Mouse (Mus musculus) cerebellum, adult 9-11 months (tissue): ENCODE measurements around the gene Cacna1c.
A peak's percentile ranks its signal among the peaks of the same experiment; 100 is the strongest.

Source experiments
- DNase-seq: peaks from one replicate; pipeline ENCODE4 v3.0.0; 2022

Cacna1c gene

DNA sequence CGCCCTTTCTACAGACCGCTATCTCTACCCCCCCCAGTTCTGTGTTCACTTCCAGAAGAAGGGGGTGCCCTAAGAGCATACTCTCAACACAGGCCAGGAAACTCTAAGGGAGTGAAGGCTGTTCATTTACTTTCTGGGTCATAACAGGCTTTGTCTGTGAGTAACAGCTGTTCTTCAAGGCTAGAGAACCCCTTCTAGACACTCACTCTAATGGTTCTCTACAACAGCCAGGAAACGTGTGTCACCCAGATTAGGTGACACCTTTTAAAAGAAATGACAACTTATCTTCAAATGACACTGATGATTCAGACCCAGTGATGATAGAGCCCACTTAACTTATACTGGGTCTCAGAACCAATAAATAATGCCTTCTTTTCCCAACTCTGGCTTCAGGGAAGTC, 461.1 kb downstream of the Cacna1c start:
- no peak for DNase-seq

GRCm38 (mm10) chr6:118731937-118732336, 464.3 kb downstream of the Cacna1c start:
- no peak for DNase-seq

DNA sequence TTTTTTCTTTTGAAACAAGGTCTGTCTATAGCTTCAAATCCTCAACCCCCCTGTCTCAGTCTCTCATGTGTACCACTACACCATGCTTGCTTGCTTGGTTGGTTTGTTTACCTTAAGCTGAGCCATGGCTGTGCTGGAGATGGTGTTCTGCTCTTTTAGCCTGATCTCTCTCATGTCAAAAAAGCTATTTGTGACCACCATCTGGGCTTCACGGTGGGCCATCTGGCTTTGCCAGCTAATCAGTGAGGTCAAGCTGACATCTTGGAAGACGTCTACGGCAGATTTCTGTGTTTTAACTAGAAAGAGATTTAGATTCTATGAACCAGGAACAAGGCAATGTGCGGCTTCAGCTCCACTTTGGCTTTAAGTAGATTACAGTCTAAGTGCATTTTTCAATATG, 471.3 kb downstream of the Cacna1c start:
- peak; percentile 94 for DNase-seq

- DNase-seq, result no peak
These were observed 471.8 kb downstream of the Cacna1c start for GRCm38 (mm10) chr6:118724388-118724787.

GRCm38 (mm10) chr6:118722336-118722735, 473.9 kb downstream of the Cacna1c start:
- no peak for DNase-seq

DNA sequence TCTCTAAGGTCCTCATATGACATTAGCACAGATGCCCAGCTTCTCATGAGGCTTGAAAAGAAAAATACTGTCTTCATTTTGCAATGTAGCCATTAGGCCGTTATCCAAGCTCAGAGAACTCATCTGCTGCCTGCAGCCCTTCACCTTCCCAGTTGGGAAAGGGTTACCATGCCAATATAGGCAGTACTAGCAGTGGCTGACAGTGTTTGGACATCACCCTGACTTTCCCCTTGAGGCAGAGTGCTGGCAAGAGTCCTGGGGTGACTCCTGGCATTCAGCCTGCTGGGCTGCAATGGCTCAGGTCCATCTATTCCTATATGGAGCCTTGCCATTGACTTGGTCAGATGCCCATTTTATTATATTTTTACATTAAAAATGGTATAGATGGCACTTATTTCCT, 476.7 kb downstream of the Cacna1c start:
- no peak for DNase-seq

DNA sequence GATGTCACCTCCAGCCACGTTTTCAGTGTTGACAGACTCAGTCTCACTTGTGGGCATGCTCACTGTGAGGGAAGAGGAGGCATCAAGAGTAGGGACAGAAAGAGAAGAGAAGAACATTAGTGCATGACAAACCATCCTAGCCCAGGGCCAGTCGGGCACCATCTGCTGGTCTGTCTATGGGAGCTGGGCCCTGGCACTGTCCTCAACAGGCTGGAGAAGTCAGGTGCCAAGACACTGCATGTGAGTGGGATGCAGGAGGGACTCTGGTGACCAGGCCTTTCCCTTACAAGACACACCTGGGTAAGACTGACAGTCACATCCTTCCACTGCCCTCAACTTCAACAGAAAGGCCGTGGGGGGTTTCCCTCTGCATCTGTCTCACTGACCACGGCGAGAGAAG, 482.9 kb downstream of the Cacna1c start:
- DNase-seq, result peak; percentile 88

DNA sequence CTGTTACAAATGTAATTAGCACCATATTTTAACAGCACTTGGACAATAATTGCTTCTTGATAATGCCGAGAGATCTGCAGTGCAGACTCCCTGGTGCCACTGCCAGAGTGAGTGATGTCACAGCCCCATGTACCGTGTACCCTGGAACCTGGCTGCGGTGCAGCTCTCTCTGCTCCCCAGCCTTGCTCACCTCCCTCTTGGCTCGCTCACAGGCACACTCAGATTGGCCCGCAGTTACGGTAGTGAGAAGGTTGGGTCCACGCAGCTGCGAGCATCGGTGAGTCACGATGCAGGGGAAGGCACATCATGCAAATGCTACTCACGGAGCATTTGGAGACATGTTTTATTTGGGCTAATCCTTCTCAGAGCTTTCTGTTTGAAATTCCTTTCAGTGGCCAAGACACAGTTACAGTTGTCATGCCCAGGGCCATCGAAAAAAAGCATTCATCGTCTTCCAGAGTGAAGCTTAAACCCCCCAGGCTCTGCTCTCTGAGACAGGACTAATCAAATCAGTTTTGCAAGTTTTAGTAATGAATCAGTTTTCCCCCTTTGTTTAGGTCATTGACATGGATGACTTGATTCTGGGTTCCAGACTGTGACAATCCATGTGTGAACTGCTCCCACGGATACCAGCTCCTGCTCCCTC, 484.4 kb downstream of the Cacna1c start:
- peak; percentile 65 for DNase-seq

DNA sequence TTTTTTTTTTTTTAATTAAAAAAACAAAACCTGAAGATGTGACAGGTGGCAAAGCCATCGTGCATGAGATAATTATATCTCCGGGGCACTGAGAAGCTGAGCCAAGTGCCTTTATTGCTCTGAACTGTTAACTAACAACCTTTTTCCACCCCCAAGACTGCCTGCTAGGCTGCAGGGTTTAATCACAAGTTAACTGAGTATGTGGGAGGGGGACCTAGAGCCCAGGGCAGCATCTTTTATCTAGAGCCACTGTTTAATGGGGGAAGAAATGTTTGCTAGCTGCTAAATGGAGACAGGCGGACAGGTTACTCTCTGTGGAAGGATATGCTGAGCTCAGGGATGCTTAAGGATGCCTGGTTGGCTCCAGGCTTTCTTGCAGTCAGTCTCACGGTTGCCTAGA, 489.2 kb downstream of the Cacna1c start:
- peak; percentile 66 for DNase-seq

DNA sequence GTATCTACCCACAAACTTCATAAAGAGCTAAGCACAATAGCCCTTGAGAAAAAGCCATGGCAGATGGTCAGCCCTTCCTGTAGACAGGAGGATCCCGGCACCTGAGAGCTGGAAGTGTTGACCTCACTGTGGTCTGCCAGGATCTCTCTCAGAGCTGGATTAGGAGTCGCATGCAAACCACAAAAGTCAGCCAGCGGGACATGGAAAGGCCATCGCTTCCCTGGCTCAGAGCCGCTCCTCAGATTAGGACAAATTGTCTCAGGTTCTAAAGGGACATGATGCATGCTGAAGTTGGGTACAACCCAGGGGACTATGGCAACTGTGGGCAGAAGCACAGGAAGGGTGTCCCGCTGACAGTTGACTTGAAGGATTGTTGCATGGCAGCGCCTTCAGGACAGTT, 490.4 kb downstream of the Cacna1c start:
- DNase-seq, result peak; percentile 93

DNA sequence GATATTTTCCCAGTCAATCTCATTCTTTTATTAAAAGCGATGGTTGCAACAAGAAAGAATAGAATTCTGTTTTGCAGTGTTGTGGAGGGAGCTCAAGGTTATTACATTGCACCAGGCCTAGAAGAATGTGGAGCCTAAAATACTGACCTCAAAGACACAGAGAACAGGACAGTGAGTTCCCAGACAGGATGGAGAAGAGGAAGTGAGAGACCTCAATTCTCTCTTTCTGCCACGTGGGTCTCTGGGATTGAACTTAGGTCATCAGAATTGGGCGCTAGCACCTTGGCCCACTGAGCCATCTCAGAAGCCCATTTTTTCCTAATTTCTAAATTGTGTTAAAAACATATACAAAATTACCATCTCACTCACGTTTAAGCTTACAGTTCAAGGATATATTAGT, 501.6 kb downstream of the Cacna1c start:
- no peak for DNase-seq

- DNase-seq, result peak; percentile 32
These were observed 506.8 kb downstream of the Cacna1c start for GRCm38 (mm10) chr6:118689447-118689846.

DNA sequence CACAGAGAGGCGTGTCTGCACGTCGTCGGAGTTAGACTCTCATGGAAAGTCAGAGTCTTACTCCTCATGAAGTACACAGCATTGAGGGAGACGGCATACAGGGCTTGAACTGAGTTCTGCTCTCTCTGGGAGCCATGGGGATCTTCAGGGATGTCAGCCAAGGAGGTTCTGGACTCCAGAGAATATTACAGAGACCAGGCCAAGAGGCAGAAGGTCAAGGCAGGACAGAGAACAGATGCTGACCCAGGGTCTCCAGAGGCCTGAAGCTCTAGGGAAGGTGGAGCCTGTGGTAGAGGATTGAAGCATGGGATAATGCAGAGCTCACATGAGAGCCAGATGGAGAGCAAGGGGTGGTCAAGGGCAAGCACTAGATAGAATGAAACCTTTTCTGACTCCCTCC, 507.4 kb downstream of the Cacna1c start:
- DNase-seq, result no peak

GRCm38 (mm10) chr6:118680814-118681213, 515.4 kb downstream of the Cacna1c start:
- peak; percentile 54 for DNase-seq

- DNase-seq, result no peak
These were observed 518.2 kb downstream of the Cacna1c start for GRCm38 (mm10) chr6:118678031-118678430.

DNA sequence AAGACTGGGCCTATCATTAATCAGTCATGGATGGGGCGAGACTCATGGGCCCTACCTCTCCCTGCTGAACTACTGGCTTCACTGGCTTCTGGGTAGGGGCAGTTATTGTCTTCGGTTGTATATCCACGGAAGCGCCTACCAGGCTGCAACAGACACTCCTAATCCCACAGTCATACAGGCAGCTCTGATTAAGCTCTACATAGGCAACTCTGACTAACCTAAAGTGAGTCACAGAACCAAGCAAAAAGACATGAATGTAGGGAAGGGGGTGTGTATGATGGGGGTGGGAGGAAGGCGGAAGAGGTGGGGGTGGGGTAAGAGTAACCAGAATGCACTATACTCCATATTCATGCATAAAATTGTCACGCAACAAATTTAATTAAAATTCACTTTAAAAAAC, 518.9 kb downstream of the Cacna1c start:
- DNase-seq, result no peak

DNA sequence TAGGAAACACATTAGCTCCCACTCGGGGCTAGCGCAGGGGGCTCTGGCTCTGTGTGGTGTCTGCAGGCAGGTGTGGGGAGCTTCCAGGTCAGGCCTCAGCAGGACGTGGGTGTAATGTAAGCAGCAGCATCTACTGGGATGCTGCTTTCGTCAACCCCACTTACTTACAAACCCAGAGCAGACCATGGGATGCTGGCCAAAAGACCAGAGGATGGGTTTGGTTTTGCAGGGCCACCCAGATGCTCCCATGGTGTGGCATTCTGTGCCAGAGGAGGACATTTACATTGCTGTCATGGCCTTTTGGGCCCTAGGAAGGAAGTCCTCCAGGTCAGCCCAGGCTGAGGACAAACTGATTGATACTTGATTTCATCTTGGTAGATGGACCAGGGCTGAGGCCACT, 521.4 kb downstream of the Cacna1c start:
- DNase-seq, result no peak

DNA sequence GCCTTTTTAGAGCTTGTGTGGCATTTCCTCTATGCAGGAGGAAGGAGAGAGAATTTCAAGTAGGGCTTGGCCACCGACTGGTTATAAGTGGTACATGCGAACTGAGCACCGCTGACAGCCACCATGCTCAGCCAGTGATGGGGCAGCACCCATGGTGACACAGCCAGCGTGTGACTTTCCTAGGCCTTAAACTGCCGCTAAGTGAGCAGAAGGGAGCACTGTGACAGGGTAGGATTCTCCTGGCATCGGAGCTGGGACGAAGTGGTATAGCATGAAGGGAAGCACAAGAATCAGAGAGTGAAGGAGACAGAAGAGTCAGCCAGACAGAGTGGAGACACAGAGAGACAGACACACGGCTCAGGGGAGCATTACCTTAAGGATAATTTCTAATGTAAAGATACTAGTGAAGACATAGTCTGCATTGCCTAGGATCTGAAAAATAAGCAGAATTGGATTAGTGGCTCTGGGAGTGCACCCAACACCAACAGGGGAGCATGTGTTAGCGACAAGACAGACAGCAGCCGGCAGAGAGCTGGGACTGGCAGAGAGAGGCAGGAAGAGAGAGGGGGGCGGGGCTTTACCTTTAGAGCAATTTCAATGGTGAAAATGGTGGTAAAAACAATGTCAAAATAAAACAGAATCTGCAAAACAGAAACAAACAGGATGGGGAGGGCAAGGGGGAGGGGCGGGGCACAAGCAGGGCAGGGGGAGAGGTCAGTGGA, 522.1 kb downstream of the Cacna1c start:
- peak; percentile 61 for DNase-seq

- DNase-seq, result no peak
These were observed 542.9 kb downstream of the Cacna1c start for GRCm38 (mm10) chr6:118653331-118653730.

DNA sequence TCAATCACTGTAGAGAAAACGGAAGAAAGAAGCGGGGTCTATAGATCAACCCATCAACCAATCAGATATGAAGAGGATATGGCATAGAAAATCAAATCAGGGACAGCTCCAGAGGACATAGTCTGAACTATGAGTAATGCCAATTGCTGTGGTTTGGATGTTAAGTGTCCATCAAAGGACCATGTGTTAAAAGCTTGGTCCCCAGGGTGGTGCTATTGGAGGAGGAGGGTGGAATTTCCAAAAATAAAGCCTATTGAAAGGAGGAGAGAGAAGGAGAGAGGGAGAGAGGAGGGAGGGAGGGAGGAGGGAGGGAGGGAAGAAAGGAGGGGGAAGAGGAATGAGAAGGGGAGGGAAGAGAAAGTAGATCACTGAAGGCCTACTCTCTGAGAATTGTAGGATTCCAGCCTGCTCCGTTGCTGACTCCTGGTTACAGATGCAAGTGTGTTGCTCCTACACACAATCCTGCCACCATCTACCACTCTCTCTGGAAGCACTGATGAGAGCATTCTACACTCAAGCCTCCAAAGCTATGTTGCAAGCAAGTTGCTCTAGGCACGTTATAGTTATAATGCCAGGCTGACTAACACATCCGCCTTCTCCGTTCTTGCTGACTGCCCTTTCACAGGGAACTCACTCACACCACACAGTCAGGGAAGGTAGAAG, 547.0 kb downstream of the Cacna1c start:
- no peak for DNase-seq

DNA sequence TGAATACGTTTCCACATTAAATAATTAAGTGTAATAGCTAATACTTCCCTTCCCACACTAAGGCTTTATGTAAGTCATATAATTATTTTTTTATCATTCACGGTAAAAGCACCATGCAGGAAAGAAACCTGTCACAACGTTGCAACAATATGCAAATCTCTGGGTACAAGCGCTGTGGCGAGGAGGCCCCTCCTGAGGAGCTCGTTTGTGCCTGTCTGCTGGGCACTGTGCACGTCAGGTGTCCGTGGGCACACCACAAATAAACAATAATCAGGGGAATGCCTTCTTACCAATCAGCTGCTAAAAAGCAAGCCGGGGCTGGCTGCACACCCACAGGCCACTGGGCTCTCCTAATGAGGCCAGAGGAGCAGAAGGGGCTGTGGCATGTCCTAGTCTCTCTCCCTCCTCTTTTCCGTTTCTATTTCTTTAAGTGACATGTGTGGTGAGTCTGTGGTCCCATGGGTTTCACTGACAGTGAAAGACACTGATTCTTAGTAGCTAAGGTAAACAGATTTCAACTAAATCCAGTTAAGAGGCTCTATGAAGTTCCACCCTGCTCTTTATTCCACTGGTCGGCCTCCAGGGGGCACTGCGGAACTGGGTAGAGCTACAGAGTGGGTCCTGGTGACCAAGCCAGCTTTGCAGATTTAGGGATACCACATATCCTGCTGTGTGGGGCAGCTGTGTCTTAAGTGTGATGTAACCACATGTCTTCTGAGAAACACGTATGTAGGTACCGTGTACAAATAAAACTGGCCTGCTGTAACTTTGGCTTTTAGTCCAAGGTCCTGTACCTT, 549.8 kb downstream of the Cacna1c start:
- DNase-seq, result peak; percentile 81

GRCm38 (mm10) chr6:118644866-118645265, 551.4 kb downstream of the Cacna1c start:
- DNase-seq, result no peak

GRCm38 (mm10) chr6:118643541-118643940, 552.7 kb downstream of the Cacna1c start:
- peak; percentile 45 for DNase-seq
